Mouse (Mus musculus): ENCODE results near the gene Fbxo6.

GRCm38 (mm10) chr4:148117392-148117791 lies 34.5 kb downstream of the Fbxo6 start:
- TF ChIP-seq CTCF (IDR thresholded peaks at IDR 0.05; ENCODE audit: borderline replicate concordance, insufficient read depth, low read length) (no peak), POLR2A (IDR thresholded peaks at IDR 0.05; ENCODE audit: low read depth, low read length) (no peak)
